Mouse (Mus musculus): ENCODE measurements around the gene Ulbp1. TPM values are rescaled to one million over a fixed set of nuclear protein-coding genes. Genes with fewer than 3 reads are reported as not detected.
A peak's percentile ranks its signal among the peaks of the same experiment; 100 is the strongest.
"Not testable (repeated sequence)": the region's sequence is repeated elsewhere in the genome, so short reads cannot be mapped to it uniquely, and the experiment has no call there.

Ulbp1 gene
- 0.06 and 0.11 TPM in 2 replicates for polyA plus RNA-seq (2012; rRNA removed)

DNA sequence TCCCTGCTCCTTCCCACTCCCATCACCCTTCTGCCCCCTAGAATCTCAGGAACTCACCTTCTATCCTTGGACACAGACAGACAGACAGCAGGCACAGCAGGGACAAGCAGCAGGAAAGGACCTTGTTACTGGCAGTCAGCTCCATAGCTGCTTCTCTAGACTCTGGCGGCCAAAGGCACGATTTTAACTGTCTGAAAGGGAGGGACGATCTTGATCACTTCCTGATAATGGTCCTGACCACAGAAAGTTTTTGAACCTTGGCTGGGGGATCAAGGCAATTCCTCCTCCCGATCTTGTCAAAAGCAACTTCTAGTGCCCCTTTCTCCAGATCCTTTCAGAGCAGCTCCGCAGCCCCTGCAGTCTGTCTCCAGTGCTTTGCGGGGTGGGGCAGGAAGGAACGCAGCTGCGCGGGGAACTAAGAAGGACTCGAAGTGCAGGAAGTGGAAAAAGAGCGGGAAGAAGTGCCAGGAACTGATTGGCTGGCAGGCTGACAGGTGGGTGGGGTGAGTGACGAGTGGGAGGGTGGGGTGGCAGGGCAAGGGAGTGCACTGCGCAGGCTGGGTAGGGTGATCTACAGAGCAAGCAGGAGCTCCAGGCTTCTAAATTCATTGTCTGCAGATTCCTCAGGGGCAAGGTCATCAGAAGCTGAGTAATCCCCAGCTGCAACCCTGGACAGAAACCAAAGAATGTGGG lies at the start of gene Ulbp1:
Gene Ulbp1, minus strand, starts transcription at position 442 of the 693 bp plus-strand sequence.
- DNase-seq (ENCODE audit: extremely low spot score in 1 of 2, low spot score in 1 of 2) = peak in 1 of 2 experiments; percentile 15

DNA sequence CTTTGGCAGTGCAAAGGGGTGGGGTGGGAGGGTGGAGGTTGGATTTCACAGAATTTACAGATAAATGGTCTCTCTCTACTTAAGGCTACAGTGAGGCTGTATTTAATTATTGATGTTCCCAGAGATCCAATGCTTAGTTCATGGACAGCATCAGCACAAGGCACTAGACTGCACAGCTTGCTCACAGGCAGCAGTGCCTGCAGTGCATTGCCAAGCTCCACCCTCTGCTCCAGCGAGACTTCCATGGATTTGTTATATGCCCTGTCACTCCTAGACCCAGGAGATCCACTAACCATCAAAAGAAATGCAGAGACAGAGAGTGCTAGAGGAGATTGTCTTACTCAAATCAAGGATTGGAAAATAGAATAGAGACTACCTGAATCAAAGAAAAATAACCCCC lies 24.7 kb upstream of the Ulbp1 start:
- DNase-seq (ENCODE audit: extremely low spot score in 1 of 2, low spot score in 1 of 2) = not testable (repeated sequence)

DNA sequence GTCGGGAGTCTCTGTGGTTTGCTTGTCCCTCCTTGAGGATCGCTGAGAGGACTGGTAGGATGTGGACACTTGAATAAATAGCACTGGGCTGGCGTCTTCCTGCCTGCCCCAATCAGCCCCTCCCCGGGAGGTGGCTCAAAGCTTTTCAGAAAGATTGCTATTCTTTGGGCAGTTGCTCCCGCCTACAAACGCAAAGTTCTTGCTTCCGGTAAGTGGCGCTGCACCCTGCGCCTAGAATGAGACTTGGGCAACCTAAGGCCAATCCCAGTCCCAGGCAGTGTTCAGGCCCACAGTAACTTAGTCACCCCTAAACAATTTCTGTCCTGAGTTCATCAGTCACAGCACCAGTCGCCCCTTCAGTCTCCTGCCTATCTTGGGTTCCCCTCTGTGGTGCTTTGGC lies 18.9 kb upstream of the Ulbp1 start:
- DNase-seq (ENCODE audit: extremely low spot score in 1 of 2, low spot score in 1 of 2) = not testable (repeated sequence)

DNA sequence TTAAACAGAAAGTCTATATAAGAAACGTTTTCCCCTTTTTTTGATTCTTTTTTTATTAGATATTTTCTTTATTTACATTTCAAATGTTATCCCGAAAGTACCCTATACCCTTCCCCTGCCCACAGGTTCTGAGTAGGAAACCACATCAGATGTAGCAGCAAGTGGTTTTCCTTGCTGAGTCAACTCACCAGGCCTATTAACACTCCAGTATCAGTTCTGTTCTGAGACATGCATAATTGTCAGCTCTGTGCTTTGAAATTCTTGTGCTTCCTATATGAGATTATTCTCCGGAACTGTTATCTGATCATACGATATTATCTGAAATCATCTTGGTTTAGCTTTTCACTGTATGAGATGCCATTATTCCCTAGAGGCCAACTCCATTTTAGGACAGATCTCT lies 10.2 kb upstream of the Ulbp1 start:
- DNase-seq (ENCODE audit: extremely low spot score in 1 of 2, low spot score in 1 of 2) = no peak

DNA sequence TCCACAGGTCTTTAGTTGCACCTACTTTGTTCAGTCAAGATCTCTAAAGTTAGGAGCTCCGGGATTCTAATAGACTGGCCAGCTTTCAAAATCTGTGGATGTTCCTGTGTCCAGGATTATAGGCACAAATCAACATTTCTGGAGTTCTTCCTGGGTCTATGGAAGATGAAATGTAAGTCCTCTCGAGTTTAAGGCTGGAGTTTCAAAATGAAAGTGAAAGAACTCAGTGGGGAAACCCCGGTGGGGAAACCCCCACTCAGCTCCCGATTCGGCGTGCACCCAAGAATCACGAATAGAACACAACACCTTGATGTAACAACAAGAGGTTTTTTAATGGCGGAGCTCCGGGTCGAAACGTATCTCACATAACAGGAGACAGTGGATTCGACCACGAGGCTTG lies 787 bp upstream of the Ulbp1 start:
- DNase-seq (ENCODE audit: extremely low spot score in 1 of 2, low spot score in 1 of 2) = not testable (repeated sequence)

DNA sequence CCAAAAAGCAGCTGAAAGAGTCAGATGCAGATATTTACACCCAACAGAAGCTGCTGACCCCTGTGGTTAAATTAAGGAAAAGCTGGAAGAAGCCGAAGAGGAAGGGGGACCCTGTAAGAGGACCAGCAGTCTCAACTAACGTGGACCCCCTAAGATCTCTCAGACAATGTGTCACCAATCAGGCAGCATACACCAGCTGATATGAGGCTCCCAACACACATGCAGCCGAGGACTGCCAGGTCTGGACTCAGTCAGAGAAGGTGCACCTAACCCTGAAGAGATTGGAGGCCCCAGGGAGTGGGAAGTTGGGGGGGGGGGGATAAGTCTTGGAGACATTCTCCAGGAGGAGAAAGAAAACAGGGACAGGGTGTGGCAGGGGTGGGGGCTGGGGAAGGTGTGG lies 1.8 kb downstream of the Ulbp1 start:
- DNase-seq (ENCODE audit: extremely low spot score in 1 of 2, low spot score in 1 of 2) = no peak

DNA sequence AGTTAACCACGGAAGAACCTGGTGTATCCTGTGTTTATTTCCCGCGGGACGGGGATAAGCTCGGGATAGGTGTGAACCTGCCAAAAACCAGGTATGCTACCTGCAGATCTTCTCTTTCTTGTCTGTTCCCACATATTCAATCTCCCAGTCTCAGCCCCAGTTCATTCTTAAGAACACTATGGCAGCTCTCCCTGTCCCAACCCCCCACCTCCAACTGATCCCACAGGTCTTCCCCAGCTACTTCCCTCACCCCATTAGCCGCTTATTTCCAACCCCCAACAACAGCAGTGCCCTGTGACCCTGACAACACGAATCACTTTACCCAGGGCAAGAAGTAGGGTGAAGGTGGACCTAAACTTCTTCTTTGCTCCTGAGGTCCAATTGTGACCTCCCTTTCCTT lies 3.0 kb downstream of the Ulbp1 start:
- DNase-seq (ENCODE audit: extremely low spot score in 1 of 2, low spot score in 1 of 2) = no peak

DNA sequence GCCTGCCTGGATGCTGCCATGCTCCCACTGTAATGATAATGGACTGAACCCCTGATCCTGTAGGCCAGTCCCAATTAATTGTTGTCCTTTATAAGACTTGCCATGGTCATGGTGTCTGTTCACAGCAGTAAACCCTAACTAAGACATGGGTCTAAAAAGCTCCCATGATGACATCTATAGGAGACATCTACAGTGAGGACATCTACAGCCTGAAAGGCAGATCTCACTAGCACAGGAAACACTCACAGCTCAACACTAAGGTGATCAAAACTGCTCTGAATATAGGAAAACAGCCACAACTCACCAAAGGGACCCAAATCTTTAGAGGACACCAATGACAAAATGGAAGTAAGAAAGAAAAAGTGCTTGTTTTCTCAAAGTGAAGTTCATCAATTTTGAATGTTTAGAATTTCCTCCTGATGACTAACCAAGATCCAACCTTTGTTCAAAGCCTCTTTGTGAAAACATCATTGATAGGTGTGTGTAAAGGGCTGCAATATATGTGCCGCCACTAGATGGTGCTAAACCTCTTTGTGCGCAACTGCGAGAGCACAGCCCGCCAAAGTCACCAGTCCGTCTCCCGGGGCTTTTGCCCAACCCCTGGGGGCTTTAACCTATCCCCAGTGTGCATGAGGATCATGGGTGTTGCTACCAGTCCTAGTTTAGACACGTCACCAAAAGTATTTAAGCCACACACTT lies 3.6 kb downstream of the Ulbp1 start:
- peak; percentile 26 to 82 for DNase-seq (ENCODE audit: extremely low spot score in 1 of 2, low spot score in 1 of 2)

DNA sequence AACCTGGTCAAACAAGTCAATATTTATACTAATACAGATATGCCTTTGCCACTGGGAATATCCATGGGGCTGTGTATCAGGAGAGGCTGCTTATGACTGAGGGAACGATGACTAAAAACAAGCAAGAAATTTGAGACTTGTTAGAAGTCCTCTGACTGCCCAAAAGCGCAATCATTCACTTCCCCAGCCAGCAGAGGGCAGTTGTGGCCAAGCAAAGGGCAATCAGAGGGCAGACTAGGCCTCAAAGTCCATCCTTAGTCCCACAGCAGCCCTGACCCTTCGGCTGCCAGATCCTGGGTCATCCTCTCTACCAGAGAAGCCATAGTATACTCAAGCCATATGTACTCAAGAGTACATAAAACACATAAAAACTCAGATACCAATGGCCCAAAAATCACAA lies 11.4 kb downstream of the Ulbp1 start:
- no peak for DNase-seq (ENCODE audit: extremely low spot score in 1 of 2, low spot score in 1 of 2)

DNA sequence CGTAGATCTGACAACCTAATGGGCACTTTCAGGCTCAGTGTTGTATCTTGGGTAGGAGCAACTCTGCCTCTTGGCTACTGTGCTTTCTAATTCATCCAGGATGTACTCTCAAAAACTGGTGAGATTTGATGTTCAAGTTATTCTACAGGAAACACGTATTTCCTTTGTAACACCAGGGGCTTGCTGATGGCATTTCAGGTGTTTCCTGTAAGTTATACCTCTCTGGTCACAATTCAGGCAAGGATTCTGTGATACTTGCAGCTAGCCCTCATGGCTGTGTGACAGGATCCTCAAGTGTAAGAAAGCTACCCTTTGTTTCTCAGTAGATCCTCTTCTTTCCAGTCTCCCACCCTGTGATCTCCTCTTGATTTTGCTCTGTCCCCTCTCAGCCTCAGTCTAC lies 34.5 kb downstream of the Ulbp1 start:
- DNase-seq (ENCODE audit: extremely low spot score in 1 of 2, low spot score in 1 of 2) = no peak

DNA sequence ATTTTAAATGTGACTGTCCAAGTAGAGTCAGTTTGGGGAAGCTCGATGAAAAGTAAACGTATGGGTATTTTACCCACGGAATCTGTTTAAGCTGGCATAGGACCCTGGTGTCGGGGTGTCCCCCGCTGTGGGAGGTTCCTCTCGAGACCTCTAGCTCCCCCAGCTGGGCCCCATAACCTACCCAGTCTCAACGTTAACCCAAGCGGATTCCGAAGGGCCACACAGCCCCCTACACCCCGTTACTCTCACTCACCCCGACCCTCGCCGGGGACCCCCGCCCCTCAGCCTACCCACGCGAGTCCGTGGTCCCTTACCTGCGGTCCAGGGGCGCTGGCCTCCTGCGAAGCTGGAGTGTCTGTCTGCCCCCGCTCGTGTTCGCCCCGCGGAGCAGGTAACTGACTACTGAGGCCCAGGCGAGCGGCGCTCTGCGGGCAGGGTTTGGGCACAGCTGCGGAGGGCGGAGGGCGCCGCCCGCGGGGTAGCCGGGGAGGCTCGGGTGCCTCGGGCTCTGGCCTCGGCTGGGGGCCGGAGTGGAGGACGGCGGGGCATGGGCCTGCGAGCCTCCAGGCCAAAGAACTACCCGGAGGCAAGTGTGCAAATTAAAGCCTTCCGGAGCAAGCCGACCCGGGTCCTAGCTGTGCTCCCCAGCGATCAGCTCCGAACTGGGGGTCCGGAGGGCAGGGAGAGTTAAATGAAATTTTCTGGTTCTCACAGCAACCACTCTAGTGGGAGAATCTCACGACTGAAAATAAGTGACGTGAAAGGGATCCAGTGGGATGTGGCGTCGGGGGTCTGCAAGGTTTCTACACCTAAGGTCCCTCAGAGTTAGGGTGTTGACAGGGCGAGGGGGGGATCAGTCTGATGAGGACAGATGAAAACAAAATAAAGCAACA lies 80.0 kb downstream of the Ulbp1 start:
- DNase-seq (ENCODE audit: extremely low spot score in 1 of 2, low spot score in 1 of 2) = no peak

DNA sequence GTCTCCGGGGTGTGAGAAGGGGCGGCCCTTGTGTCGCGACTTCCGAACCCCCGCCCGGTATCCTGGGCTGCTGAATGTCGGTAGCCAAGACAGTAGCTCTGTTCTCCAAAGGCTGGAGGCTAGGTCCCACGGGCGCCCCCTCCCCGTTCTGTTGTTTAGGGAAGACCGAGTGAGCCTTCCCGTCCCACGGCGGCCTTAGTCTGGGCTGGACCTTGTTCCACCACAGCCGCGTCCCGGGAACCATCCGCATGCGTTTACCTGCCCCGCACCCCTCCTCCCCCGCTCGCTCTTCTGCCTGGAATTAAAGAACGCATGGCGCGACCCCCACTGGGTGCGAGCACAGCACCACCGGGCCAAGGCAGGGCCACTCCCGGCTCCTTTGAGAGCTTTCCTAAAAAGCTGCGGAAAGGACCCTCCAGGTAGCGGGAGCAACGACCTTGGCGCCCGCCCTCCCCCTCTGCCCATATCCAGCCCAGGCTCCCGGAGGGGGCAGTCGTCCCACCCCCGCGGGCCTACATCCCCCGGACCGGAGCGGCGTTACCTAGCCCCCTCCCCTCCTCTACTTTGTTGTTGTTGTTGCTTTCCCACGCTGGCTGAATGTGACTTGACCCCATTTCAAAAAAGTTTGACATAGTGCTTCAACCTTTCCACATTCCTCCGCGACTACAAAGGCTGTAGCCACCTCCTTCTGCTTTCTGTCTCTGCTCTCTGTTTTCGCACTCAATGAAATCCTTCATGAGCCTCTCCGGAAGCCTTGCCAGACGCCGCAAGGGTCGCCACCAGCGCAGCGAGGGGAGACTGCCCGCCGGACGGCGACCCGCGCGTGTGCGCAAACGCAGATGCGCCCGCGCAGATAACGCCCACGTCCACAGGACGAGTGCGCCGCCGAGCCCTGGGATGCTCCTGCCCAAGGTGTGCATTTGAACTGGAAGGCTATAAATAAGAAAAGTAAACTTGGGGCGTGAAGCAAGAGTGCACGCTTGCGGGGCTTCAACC lies 81.2 kb downstream of the Ulbp1 start:
- no peak for DNase-seq (ENCODE audit: extremely low spot score in 1 of 2, low spot score in 1 of 2)

DNA sequence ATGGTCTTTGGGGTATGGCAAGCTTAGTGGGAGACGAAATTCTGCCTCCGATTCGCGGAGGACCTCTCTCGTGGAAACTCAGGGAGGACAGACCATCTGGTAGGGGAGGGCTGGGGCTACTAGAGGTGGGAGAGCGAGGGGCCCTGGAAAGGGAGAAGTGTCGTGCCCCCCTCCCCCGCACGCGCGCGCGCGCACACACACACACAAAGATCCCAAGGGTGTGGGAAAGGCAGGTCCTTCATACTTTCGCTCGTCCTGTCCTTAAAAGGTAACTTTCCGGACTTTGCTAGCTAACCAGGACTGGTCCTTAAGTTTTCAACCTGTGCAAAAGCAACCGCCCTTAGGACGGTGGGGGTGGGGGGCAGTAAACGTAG lies 81.9 kb downstream of the Ulbp1 start:
- DNase-seq (ENCODE audit: extremely low spot score in 1 of 2, low spot score in 1 of 2) = no peak

DNA sequence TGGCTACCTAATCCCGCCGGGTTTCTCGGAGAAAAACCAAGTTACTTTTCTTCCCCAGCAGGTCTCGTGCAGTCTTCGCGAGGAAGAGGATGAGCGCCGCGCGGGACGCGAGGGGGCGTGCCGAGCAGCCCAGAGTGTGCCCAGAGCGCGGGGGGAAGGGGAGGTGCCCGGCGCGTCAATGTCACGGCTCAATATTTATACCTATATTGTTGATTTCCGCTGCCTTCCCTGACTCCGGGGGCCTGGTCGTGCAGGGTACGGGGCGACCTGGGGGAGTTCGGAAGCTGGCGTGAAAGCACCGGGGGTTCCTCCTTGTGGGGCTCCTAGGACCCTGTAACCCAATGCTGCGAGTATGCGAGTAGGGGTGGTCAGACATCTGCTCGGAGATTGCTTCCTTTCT lies 82.3 kb downstream of the Ulbp1 start:
- DNase-seq (ENCODE audit: extremely low spot score in 1 of 2, low spot score in 1 of 2) = no peak

Other genes with a start within 250 kb of the Ulbp1 start
- gene Lrp11, start 116.2 kb upstream of the Ulbp1 start, polyA plus RNA-seq (2012; rRNA removed) = 113 TPM in 2 replicates
- 6.7 and 7.7 TPM in 2 replicates for gene Nup43, start 193.9 kb upstream of the Ulbp1 start, polyA plus RNA-seq (2012; rRNA removed)
- gene Pcmt1, start 207.5 kb upstream of the Ulbp1 start, polyA plus RNA-seq (2012; rRNA removed) = 122 and 128 TPM in 2 replicates
- gene Lats1, start 207.6 kb upstream of the Ulbp1 start, polyA plus RNA-seq (2012; rRNA removed) = 18.0 and 19.2 TPM in 2 replicates